Mouse (Mus musculus) limb, embryonic 10.5 days (tissue): ENCODE measurements around the gene Hnrnpu. TPM values are rescaled to one million over a fixed set of nuclear protein-coding genes. Genes with fewer than 3 reads are reported as not detected.
"Not testable (repeated sequence)": the region's sequence is repeated elsewhere in the genome, so short reads cannot be mapped to it uniquely, and the experiment has no call there.

Experiments
- DNase-seq: peaks from one replicate; pipeline ENCODE4 v3.0.0-alpha.2; 2017; ENCODE audit warnings: low spot score
- H3K27ac ChIP-seq: fragments of 300-500 bp; sonication (generic); 2 replicates; pipeline ENCODE4 v1.5.1; 2016; ENCODE audit warnings: mild to moderate bottlenecking
- H3K27me3 ChIP-seq: fragments of 300-500 bp; sonication (generic); 2 replicates; pipeline ENCODE4 v1.6.1; 2016; ENCODE audit warnings: low read depth, mild to moderate bottlenecking; ENCODE audit not compliant: poor library complexity, severe bottlenecking
- H3K36me3 ChIP-seq: fragments of 300-500 bp; sonication (generic); 2 replicates; pipeline ENCODE4 v1.6.1; 2016; ENCODE audit warnings: mild to moderate bottlenecking, moderate library complexity
- H3K4me1 ChIP-seq: fragments of 300-500 bp; sonication (generic); 2 replicates; pipeline ENCODE4 v1.6.1; 2016
- H3K4me3 ChIP-seq: fragments of 300-500 bp; sonication (generic); 2 replicates; pipeline ENCODE4 v1.5.1; 2016; ENCODE audit warnings: mild to moderate bottlenecking, moderate library complexity
- H3K9me3 ChIP-seq: fragments of 300-500 bp; sonication (generic); replicated peaks from 2 replicates; pipeline ENCODE4 v1.6.1; 2016; ENCODE audit warnings: mild to moderate bottlenecking
- WGBS: fragments of 180-500 bp; shearing (Covaris S2); methylation state at CpG from one replicate; pipeline ENCODE4 v1.1.7; 2016; 5-methylcytosine and 5-hydroxymethylcytosine counted together
- microRNA-seq: library from miRNA; unstranded; fragments of <30 nt; microRNA quantifications from one replicate; pipeline ENCODE4, GENCODE M21; 2017
- polyA plus RNA-seq: library from polyadenylated mRNA; unstranded; fragments of >200 nt; fragmentation: Nextera tagmentation; extraction: Ambion mirVana; gene quantifications from 2 replicates; pipeline ENCODE4 v1.2.1, GENCODE M21; 2016

The Hnrnpu gene
- polyA plus RNA-seq, 1 experiment from 2014 or later = 608 TPM

DNA sequence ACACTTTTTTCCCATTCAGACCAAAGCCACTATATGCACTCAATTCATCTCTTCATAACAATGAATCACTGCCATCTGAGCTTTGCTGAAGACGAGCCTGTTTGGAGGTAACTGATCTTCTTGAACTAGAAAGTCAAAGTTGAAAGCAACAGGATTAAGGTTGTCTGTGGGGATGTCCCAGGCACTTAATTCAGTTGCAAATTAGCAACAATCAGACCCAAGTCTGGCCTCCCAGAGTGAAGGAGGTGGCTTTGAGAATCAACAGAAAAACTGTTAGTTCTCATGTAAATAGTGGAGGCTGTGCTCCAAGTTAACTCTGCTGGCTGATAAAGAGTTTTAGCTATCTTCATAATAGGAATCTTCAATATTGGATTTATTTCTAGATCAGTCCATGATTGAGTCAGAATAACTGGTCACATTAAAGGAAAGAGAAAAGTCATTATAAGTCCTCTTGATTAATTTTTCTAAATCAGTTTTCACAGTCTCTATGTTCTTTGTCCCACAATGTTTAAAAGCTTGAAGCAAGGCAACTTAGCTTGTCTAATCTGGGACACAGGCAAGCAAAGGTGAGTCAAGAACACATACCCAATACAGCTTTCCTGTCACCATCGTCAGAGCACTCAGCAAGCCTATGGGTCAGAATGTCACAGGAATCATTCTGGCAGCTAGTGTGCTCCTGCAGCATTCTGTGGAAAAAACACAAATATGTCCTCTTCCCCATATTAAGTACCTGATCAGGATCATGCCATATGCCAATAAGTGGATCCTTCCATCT lies 53.5 kb downstream of the Hnrnpu start:
- WGBS = 74% methylated on average over 2 of the region's 2 CpGs
- Histone ChIP-seq H3K27ac (no peak overlapping the region), H3K4me1 (no peaks in the 10 kb centered on the region), H3K4me3 (no peak overlapping the region), H3K36me3 (no peaks in the 10 kb centered on the region), H3K9me3 (no peaks in the 10 kb centered on the region), H3K27me3 (no peaks in the 10 kb centered on the region)
- DNase-seq = peak; percentile 9

DNA sequence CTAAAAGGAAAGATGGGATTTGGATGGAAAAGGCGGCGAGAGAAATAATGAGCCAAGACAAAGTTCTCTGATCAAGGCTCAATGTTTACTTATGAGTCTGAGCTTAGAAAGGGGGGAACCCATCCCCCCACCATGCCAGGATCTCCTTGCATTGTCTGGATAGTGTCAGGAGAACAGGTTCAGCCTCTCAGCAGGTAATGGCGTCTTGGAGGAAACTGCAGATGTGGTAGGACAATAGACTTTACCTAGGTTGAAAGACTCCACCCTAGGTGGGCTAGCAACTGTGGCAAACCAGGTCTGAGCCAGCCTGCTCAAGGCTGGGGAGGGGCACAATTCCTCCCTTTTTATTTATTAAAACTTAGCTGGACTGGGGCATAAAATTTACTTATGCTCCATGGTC lies 54.3 kb downstream of the Hnrnpu start:
- not testable (repeated sequence) for H3K27me3 ChIP-seq, H3K9me3 ChIP-seq, H3K4me1 ChIP-seq, H3K4me3 ChIP-seq, H3K36me3 ChIP-seq, H3K27ac ChIP-seq
- WGBS = 90% methylated on average over 3 of the region's 3 CpGs
- peak; percentile 7 for DNase-seq

DNA sequence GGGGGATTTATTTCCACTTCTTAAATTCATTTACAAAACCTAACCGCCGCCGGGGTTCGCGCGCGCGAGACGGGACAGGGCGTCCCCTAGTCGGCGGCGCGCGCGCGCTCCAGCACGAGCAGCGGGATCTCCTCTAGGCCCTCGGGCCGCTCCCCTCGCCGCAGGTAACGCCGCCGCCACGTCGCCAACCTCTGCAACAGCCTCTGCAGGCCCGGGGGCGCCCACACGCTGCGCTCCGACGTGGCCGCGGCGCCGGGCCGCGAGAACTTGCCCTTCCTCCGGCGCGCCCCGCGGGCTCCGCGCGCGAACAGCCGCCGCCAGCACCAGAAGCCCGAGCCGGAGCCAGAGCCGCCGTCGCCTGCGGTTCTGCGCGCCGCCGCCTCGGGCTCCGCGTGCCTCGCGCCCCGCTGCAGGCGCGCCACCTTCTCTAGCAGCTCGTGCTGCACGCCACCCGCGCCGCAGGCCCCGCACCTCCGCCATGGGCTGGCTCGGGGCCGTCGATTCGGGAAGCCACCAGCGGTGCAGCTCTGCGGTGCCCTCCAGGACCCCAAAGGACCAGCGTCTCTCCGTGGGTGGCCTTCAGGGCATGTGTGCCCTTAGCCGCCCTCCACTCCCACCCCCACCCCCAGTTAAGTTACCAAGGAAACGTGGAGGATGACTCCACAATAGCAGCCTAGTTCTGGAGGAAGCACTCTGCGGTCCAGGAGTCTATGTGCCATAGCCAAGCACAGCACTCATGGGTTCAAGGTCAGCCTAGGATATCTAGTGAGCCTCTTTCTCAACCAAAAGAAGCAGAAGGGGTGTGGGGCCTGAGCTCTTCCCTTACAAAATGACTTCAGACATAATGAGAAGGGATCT lies 61.3 kb downstream of the Hnrnpu start:
- H3K4me3 ChIP-seq = peak overlapping the region; percentile 63
- H3K4me1 ChIP-seq = peaks cover 25% of the 10 kb centered on the region
- no peaks in the 10 kb centered on the region for H3K36me3 ChIP-seq
- peak overlapping the region; percentile 89 for H3K27ac ChIP-seq
- WGBS = under 1% methylated on average over 85 of the region's 87 CpGs
- H3K9me3 ChIP-seq = no peaks in the 10 kb centered on the region
- H3K27me3 ChIP-seq = peaks cover 42% of the 10 kb centered on the region
- peak; percentile 79 for DNase-seq

DNA sequence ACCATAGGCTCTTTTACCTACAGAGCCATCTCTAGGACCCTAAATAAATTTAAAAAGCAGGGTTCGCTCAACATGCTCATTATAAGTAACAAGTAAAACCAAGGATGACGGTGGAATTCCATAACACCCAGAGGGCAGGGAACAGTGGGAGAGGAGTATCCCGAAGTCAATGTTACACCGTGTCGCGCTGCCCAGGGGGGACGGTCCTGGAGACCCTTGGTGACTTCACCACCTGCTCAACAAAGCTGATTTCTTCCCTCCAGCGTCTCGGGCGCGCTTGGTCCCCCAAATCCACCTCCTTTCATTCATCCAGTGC lies 61.9 kb downstream of the Hnrnpu start:
- H3K27ac ChIP-seq = peak overlapping the region; percentile 89
- DNase-seq = no peak
- peak overlapping the region; percentile 63 for H3K4me3 ChIP-seq
- peaks cover 25% of the 10 kb centered on the region for H3K4me1 ChIP-seq
- no peaks in the 10 kb centered on the region for H3K9me3 ChIP-seq
- WGBS = 6% methylated on average over 11 of the region's 11 CpGs
- H3K36me3 ChIP-seq = no peaks in the 10 kb centered on the region
- H3K27me3 ChIP-seq = peaks cover 42% of the 10 kb centered on the region

DNA sequence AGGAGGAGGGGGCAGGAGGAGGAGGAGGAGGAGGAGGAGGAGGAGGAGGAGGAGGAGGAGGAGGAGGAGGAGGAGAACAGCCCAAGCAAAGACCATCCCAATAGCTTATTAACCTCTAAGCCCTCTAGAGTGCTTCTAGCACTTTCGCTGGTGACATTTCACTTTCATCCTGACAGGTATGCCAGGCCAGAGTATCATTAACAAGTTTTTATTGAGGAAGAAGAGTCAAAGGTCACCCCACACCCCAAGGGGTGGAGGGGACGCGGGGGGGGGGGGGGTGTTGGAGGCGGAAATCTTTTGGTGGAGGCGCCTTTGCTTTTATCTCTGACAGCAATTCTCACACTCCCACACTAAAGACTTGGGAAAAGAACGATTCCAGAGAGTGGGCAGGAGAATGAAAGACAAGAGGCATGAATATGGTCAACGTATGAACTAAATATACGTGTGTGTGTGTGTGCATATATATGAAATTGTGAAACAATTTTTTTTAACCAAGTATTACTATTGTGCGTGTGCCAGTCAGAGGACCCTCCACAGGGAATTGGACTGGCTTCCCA lies 62.3 kb downstream of the Hnrnpu start:
- peaks cover 25% of the 10 kb centered on the region for H3K4me1 ChIP-seq
- peak overlapping the region; percentile 63 for H3K4me3 ChIP-seq
- no peaks in the 10 kb centered on the region for H3K36me3 ChIP-seq
- H3K27me3 ChIP-seq = peaks cover 42% of the 10 kb centered on the region
- no peaks in the 10 kb centered on the region for H3K9me3 ChIP-seq
- H3K27ac ChIP-seq = no peak overlapping the region
- DNase-seq = no peak
- WGBS = 16% methylated on average over 9 of the region's 9 CpGs

Small RNA genes lying within 50 kb of the gene (microRNA-seq; reads per million reads assigned to microRNA genes)
- gene Gm27458 = not detected

Other genes starting within 250 kb of the Hnrnpu start
- gene Desi2, start 150.4 kb downstream of the Hnrnpu start, polyA plus RNA-seq = 14.2 and 14.5 TPM in 2 replicates
- gene Cox20, start 18.7 kb downstream of the Hnrnpu start, polyA plus RNA-seq = 75.7 and 88.5 TPM in 2 replicates
- gene Efcab2, start 68.3 kb upstream of the Hnrnpu start, polyA plus RNA-seq = 4.0 and 4.6 TPM in 2 replicates
- gene Kif26b, start 191.3 kb upstream of the Hnrnpu start, polyA plus RNA-seq = 18.4 and 24.8 TPM in 2 replicates